Mouse (Mus musculus): ENCODE measurements around the gene Gm28539.
A peak's percentile ranks its signal among the peaks of the same experiment; 100 is the strongest.
"Not testable (repeated sequence)": the region's sequence is repeated elsewhere in the genome, so short reads cannot be mapped to it uniquely, and the experiment has no call there.

Gm28539 gene

DNA sequence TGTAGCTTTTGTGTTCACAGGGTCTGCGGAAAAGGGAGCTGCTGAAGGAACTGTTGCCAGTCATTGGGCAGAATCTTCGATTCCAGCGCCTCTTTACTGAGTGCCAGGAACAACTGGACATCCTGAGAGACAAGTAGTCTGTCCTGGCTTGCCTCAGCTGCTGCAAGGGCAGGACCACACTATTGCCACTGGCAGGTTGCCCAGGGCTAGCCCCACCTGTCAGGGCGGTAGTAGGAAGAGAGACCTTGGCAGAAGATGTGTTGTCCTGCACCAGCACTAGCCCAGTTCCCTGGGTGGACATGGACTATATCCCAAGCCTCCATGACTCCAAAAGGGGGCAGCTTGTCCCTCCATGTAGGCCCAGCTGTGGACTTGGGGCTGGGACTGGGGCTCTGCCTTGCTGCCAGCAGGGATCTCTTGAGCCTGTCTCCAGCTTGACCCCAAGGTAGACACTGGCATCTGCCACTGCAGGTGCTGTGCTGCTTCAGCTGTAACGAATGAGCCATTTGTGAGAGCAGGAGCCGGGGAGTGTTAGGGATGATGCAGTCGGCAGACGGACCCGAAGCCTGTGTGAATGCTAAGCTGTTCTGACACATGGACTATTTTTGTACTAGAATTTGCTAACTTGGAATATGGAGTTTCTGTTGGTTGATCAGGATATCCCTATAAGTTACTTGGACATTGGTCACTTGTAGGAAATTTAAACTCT lies 133.2 kb downstream of the Gm28539 start:
- DNase-seq, result no peak

GRCm38 (mm10) chr16:18970837-18971236 lies 134.5 kb downstream of the Gm28539 start:
- DNase-seq, result no peak

DNA sequence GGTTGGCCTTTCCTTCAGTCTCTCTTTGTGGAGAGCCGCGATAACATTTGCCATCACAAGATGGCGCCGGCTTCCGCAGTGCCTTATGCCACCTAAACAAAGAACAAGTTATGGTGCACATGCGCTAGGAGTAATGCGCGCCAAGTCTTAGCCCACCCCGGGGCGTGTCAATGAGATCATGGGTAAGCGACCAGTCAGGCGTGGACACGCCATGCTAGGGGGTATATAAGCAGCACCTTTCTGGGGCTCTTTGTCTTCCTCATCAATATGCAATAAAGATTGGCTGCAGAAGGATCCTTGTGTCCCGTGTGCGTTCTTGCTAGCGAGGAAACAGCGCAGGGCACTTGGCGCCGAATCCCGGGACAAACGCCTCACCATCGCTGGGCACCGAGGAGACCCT lies 139.3 kb downstream of the Gm28539 start:
- DNase-seq, result not testable (repeated sequence)

DNA sequence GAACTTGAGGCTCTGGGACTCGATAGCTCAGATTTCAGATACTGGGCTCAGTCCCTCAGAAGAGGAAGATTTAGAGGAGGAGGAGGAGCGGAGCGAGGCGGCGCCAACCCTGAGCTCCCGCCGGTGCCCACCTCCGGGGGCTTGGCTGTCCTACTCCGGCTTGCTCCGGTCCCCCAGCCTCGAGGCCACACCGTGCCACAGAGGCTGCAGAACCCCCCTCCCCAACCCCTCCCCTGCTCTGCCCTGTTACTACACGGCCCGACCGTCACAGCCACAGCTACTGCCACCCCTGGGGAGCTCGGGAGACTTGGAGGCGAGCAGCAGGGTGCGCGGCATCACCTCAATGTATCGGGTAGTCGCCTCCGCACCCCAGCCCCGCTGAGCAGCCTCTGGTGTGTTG lies 139.9 kb downstream of the Gm28539 start:
- DNase-seq, result no peak

DNA sequence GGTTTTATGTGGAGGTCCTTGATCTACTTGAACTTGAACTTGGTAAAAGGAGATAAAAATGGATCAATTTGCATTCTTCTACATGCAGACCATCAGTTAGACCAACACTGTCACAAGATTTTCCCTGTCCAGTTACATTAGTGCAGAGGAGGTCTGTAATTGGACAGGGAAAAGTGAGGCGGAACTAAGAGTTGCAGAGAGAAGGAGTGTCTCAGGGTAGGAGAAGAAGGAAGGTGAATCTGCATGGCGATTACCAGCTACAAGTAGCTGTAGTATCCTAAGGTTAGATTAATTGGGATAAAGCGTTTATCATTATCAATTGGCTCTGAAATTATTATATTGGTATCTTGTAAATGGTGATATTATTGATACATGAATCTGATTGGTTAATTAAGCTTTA lies 150.0 kb downstream of the Gm28539 start:
- DNase-seq, result no peak

- DNase-seq, result no peak
These were observed 150.5 kb downstream of the Gm28539 start for GRCm38 (mm10) chr16:18986860-18987259.

- DNase-seq, result peak; percentile 6
These were observed 166.4 kb downstream of the Gm28539 start for GRCm38 (mm10) chr16:19002610-19003389.

DNA sequence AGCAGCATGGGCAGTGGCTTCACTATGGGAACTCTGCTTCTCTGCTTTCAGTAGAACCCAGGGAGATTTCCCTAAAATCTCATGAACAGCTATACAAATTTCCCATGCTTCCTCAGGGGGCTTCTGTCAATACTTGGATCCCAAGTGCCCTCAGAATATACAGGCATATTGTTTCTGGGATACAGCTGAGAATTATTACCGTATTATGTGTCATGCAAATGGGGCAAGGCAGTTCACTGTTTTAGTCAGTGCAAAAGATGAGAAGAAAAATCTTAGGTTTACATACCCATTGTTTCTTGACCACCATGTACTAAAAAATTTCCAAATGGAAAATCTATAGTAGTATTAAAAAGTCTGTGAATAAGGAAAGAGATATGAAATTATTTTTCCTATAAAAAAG lies 167.4 kb downstream of the Gm28539 start:
- DNase-seq, result no peak

GRCm38 (mm10) chr16:19005298-19005697 lies 168.9 kb downstream of the Gm28539 start:
- DNase-seq, result no peak
